Mouse (Mus musculus) layer of hippocampus, postnatal 10 days (tissue): Measurements from ENCODE around the gene Hoxa11. TPM values are rescaled to one million over a fixed set of nuclear protein-coding genes. Genes with fewer than 3 reads are reported as not detected.

ENCODE experiments used
- DNase-seq, 2 experiments: peaks; one replicate each; pipeline ENCODE4 v3.0.0; 2021; ENCODE audit warnings: low spot score in 2 of 2
- total RNA-seq, 2 experiments: library from RNA; stranded (reverse); gene quantifications; 2 replicates each; pipeline ENCODE4 v1.2.3; 2021

The Hoxa11 gene
- total RNA-seq, 2 experiments from 2014 or later = not detected

DNA sequence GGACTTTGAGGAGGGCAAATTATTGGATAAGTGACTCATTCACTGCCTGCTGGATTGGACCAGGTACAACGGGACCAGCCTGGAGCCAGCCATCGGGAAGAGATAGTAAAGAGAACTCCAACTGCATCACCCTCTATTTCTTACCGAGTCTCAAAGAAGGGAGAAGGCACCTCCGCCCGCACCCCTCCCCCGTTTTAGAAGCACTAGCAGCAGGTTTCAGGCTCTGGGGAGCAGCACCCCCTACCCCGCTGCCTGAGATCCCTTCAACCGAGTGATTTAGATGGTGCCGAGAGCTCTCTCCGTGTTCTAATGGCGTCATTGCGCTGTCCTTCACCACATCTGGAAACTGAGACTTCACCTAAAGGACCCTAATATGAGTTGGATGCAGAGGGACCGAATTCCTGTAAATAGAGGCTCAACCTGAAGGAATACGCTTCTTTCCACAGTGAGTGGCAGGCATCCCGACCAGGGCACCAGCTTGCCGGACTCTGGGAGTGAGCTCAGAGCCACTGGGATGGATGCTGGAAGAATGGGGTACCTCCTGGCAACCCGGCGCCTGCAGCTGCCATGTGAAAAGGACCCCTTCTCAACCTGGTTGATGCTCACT lies 19.8 kb upstream of the Hoxa11 start:
- no peak for DNase-seq

DNA sequence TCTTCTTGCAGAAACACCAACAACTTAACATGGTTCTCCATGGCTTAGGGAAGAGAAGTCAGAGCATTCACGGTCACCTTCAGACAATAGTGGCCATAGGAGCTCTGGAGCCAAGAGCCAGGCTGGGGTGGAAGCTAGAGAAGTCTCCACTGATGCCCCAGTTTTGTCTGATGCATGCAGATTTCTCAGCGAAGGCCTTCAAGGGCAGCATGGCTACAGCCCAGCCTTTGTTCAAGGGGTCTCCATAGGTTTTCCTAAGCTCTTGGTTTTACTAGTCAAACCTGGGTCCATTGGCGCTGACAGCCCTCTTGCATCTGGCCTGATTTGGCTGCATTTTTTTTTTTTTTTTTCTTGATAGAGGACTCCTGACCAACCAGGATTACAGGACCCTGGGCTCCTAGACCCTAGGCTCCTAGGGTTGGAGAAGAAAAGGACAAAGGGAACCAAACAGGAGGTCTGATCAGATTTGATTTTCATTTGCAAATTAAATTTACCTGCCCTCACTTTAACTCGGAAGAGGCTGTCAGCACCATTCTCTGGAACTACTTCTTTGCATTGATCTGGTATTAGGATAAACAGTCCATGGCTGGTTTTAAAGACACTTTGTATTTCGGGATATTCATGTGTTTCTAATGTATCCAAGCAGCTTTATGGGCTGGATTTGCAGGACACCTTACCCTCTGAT lies 18.6 kb upstream of the Hoxa11 start:
- no peak for DNase-seq

- DNase-seq = no peak
Observed at GRCm38 (mm10) chr6:52263321-52263585, 17.6 kb upstream of the Hoxa11 start.

- DNase-seq = no peak
Observed at GRCm38 (mm10) chr6:52262463-52263320, 17.1 kb upstream of the Hoxa11 start.

DNA sequence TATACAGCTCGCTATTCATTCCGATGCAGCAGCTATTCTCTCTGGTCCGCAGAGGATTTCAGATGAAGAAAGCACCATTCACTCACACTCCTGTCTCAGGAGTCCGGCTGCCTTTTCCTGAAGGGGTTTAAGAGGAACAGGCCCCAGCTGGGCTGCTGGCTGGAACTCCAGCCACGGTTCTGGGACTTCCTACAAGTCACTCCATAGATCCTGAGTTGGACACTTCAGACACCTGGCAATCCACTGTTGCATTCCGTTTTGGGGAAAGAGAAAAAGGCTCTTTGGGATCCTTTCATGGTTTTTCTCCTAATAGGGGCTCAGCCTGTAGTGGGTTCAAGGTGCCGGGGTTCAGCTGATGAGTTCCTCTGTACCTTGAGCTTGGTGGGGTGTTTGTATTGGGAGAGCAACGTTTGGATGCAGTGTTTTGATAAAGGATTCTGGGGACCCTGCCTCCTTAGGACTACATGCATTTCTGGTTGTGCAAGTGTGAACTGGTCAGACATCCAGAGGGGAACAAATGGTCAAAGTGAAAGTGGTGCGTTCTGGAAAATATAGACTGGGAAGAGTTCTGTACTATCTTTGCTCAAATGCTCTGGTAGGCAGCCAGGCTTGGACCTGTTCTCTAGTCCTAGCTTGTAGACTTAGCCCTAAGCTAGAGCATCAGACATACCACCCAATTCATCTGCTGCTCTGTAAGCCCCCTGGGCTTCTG lies 16.3 kb upstream of the Hoxa11 start:
- no peak for DNase-seq

- no peak for DNase-seq
Observed at GRCm38 (mm10) chr6:52260654-52261575, 15.3 kb upstream of the Hoxa11 start, which contains the start of gene Hoxa13. Hoxa13 (minus strand) TSS chr6:52260880.

DNA sequence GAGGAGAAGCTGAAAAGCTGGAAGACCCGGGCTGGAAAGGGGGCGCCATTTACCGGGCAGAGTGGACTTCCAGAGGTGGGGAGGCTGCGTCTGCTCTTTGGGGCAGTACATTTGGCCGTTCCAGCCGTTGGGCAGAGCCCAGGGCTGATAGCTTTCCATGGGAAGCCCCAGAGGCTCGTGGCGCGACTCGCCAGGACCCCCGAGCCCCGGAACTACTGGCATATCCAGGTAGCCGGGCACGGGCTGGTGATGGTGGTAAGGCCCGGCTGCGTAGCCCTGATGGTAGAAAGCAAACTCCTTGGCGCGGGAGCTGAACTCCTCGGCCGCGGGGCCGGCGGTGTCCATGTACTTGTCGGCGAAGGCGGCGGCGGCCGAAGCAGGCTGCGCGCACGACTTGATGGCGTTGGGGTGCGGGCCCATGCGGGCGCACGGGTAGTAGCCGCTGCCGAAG lies 14.2 kb upstream of the Hoxa11 start:
- no peak for DNase-seq

DNA sequence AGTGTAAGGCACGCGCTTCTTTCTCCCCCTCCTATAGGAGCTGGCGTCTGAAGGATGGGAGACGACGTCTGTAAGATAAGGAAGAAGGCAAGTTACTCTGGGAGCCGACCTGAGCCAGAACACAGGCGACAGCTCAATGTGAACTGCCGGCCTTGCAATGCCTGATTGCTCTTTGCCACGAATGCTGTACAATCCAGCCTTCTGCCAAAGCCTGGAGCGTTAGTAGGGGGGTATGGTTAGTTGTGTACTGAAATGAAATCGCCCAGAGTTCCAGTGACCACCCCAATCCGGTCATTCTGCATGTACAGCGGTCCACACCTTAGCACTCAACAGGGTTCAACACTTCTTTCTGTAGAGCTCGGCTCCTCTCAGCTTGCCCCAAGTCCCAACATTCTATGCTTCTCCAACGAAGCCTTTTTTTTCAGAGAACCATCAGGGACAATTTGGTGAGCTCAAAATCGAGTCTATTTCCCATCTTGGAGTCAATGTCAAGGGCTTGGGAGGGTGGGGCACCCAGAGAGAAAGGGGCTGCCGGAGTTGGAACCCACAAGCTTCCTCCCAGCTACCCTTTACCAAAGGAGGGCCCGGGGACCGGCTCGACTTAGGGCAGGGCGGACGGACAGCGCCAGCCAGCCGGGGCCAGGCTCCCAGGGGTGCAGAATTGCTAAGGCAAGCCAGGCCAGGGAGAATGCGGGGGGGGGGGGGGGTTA lies 13.6 kb upstream of the Hoxa11 start:
- no peak for DNase-seq

DNA sequence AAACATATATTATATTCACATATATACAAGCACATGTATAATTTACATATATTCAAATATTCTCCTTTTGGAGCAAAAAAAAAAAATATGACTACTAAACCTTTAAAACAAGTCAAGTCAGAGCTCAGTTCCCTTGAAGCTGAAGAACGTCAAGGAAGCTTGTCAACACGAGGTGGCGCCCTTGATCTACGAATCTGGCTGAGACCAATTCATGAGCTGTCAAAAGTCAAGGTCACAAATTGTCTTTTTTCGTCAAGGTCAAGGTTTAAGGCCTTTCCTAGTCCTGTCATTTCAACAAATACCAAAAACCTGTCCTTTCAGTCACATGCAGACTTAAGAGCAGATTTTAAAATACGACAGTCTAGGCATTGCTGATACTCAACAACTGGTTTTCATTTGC lies 11.3 kb upstream of the Hoxa11 start:
- peak; percentile 79 to 84 for DNase-seq

GRCm38 (mm10) chr6:52253511-52254500 lies 8.2 kb upstream of the Hoxa11 start:
- DNase-seq = no peak

DNA sequence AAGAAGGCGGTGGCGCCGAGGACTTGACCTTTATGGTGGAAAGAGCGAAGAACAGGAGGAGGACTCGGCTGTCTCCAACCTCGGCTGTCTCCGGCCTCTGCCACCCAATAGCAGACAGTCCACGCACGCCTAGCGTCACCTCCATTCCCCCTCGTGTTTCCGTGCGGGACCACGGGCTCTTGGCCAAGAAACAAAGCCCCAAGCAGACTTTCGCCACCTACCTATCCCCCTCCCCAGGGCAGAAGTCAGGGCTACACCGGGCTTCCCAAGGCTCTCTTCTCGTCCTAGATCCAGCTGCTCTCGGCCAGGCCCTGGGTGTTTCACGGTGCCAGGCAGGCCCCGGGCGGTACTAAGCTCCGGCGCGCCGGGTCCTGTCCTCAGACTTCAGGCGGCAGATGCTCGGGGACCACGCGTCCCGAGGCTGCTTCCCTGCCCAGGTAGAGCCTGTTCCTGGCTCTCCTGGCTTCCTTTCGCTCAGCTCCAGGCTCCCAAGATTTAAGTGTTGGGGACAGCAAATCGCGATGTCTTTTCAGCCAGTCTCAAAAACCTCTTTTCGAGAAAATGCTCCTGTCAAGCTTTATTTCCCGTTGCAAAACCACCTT lies 7.3 kb upstream of the Hoxa11 start:
- DNase-seq = no peak

DNA sequence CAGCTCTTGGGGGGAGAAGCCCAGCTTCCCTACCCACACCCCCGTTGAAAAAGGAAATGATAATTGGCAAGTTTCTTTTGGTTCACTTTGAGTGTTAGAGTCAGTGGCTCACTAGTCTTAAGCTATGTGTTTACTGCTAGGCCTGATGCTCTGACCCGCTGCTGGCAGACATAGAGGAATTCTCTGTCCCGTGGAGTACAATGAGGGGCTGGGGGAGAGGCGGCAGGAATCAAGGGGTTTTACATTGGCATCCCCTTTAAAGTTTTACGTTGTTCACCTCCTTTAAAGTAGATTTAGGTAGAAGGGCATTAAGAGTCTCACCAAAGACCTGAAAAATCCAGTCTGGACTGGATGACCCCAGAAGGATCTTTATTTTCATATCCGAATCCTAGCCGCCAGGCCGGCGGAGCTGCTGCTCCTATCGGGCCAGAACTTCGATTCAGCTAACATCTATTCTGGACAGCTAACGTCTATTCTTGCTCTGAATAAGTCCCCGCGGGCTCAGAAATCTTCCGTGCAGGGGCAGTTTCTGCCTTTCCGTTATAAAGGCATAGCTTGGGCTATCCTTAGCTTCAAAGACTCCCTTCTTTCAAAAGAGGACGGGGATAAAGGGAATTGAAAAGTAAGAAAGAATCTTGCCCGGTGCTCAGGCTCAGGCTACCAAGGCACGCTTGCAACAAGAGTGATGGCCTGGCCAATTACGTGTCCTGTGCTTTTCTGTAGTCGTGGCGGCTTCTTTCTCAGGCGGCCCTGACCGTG lies 6.6 kb upstream of the Hoxa11 start:
- no peak for DNase-seq

- no peak for DNase-seq
Observed at GRCm38 (mm10) chr6:52251177-52251879, 5.7 kb upstream of the Hoxa11 start.

GRCm38 (mm10) chr6:52249826-52250225 lies 4.2 kb upstream of the Hoxa11 start:
- no peak for DNase-seq

- DNase-seq = no peak
Observed at GRCm38 (mm10) chr6:52249415-52249738, 3.8 kb upstream of the Hoxa11 start.

DNA sequence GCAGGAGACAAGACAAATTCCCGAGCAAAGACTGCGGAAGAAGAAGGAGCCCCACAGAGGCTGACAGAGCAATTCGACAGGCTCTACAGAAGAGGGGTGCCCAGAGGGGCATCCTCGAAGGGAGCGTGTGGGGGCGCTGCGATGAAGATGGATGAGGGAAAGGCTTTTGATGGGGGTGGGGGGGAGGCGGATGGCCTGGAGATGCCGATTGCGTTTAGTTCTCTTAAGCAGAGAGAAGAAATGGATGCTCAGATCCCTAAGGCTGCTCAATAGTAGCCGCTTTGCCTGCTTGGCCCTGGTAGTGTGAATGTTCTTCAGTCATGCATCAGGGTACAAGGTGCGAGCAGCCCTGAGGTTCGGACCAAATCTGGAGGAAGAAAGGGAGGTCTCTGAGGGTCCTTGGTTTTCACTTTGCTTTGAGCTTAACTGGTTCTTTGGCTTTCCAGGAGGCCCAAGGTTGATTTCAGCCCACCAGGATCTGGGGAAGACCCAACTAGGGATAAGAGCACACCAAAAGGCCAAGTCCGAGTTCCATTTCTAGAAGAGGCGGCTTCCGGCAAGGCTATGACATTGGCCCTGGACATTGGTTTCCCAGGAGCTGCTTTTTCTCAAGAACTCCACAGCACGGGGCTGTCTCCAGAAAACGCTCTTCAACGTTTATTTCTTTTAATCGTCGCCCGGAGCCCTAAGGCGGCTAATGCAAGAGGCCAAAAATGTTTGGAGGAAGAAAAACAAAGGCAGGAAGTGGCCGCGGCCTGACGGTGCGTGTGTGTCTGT lies 3.2 kb upstream of the Hoxa11 start:
- no peak for DNase-seq
